23 mouse cellular contexts compared by ENCODE assay signal in genomic region chr1:113852481-113852880, GRCm38 (mm10).
"Had no signal": no experiment of that assay in that cellular context is flagged by ENCODE, and none has a peak within 500 bp of the region (broad histone marks: within the 10 kb centered on the region; RNA-seq: fewer than 3 reads in every experiment).

No protein-coding gene starts in this region.

- H3K27ac ChIP-seq: gastrocnemius, adult 2 months; heart, embryonic 10.5 days; hindbrain, embryonic 10.5 days; hindbrain, embryonic 12.5 days; intestine, embryonic 15.5 days; layer of hippocampus, adult 2 months; left cerebral cortex, adult 2 months; limb, embryonic 10.5 days; limb, embryonic 12.5 days had no signal

- ATAC-seq: hindbrain, embryonic 16.5 days; inflammation-experienced regulatory T-cells, adult 6 months; intestine, embryonic 15.5 days; intestine, postnatal 0 days had no signal

- H3K9ac ChIP-seq: heart, embryonic 12.5 days; hindbrain, embryonic 12.5 days; intestine, embryonic 15.5 days; limb, embryonic 12.5 days had no signal

- H3K4me1 ChIP-seq: heart, embryonic 10.5 days; heart, embryonic 12.5 days; hindbrain, embryonic 10.5 days; hindbrain, embryonic 12.5 days; intestine, embryonic 15.5 days; limb, embryonic 10.5 days; limb, embryonic 12.5 days had no signal

- H3K9me3 ChIP-seq: heart, embryonic 10.5 days; heart, embryonic 12.5 days; hindbrain, embryonic 10.5 days; hindbrain, embryonic 12.5 days; intestine, embryonic 15.5 days; limb, embryonic 10.5 days; limb, embryonic 12.5 days had no signal

- H3K4me3 ChIP-seq: gastrocnemius, adult 2 months; heart, embryonic 10.5 days; heart, embryonic 12.5 days; hindbrain, embryonic 10.5 days; hindbrain, embryonic 12.5 days; intestine, embryonic 15.5 days; layer of hippocampus, adult 2 months; left cerebral cortex, adult 2 months; limb, embryonic 10.5 days; limb, embryonic 12.5 days had no signal

- H3K27me3 ChIP-seq: heart, embryonic 12.5 days; hindbrain, embryonic 12.5 days; intestine, embryonic 15.5 days; limb, embryonic 12.5 days had no signal

- DNase-seq: gastrocnemius, adult 2 months; gastrocnemius, postnatal 10 days; gastrocnemius, postnatal 25 days; heart, adult 18-20 months; heart, postnatal 10 days; heart, postnatal 4 days; kidney, adult 18-20 months; kidney, adult 8-10 months; kidney, postnatal 10 days; kidney, postnatal 25 days; kidney, postnatal 4 days had no signal

- H3K36me3 ChIP-seq: heart, embryonic 10.5 days; heart, embryonic 12.5 days; hindbrain, embryonic 10.5 days; hindbrain, embryonic 12.5 days; intestine, embryonic 15.5 days; limb, embryonic 10.5 days; limb, embryonic 12.5 days had no signal

- H3K4me2 ChIP-seq: heart, embryonic 12.5 days; hindbrain, embryonic 12.5 days; intestine, embryonic 15.5 days; limb, embryonic 12.5 days had no signal
